Mouse (Mus musculus): ENCODE results near the gene Sergef. TPM values are rescaled to one million over a fixed set of nuclear protein-coding genes. Genes with fewer than 3 reads are reported as not detected.

Sergef gene
- polyA plus RNA-seq, 1 experiment from 2014 or later: 32.6 TPM

DNA sequence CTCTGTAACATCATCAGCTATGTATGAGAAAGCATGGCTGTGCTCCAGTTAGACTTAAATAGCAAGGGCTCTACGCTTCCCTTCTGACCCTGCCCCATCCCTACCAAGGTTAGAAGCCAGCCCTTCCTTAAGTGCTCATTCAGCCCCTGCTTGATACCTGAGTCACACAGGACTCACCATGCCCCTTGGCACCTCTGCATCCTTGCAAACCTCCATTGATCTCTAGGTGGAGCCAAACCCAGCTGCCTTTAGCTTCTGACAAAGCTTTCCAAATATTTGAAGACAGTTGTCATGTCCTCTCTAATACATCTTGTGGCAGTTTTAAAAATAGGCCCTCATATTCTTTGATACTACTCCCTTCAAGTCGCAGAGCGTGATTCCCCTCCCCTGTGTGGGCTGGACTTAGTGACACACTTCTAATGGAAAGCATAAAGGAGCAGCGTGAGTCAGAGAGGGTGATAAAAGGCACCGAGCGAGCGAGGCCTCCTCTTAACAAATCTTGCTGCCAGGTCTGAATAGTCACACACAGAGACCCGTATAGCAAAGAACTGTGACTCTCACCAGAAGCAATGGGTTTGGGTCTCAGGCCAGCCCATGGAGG, 11.1 kb downstream of the Sergef start:
- H3K4me1 ChIP-seq (replicated peaks; ENCODE audit: control insufficient read depth, insufficient read depth, low read length): no peaks in the 10 kb centered on the region
- H3K9me3 ChIP-seq (ENCODE audit: control insufficient read depth, low read length): no peaks in the 10 kb centered on the region
- no peak overlapping the region for H3K4me2 ChIP-seq (ENCODE audit: low read length)
- H3K9ac ChIP-seq (replicated peaks; ENCODE audit: low read depth, low read length): no peak overlapping the region
- no peak for ATAC-seq
- H3K27me3 ChIP-seq (replicated peaks; ENCODE audit: control insufficient read depth, insufficient read depth, low read length): no peaks in the 10 kb centered on the region
- 47% methylated on average over 8 of the region's 8 CpGs for WGBS
- H3K4me3 ChIP-seq (replicated peaks; ENCODE audit: low read length): no peak overlapping the region
- H3K27ac ChIP-seq (ENCODE audit: low read length): no peak overlapping the region
- H3K36me3 ChIP-seq (ENCODE audit: control insufficient read depth, insufficient read depth): peaks cover 5% of the 10 kb centered on the region; the same call in 1 of the 2 replicates

DNA sequence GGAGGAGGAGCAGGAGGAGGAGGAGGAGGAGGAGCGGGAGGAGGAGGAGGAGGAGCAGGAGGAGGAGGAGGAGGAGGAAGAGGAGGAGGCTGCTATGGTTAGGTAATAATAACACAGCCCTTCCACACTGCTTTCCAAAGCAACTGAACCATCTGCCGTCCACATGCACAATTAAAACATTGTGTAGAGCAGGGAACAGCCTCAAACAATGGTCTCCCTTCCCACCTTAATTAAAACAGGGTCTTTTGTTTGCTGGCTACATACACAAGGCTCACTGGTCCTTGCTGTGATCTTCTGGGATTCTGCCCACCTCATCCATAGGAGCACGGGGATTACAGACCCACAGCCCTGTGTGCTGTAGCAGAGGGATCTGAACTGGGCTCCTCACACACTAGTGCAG, 15.6 kb downstream of the Sergef start:
- H3K9ac ChIP-seq (replicated peaks; ENCODE audit: low read depth, low read length): no peak overlapping the region
- H3K4me1 ChIP-seq (replicated peaks; ENCODE audit: control insufficient read depth, insufficient read depth, low read length): no peaks in the 10 kb centered on the region
- H3K4me3 ChIP-seq (replicated peaks; ENCODE audit: low read length): no peak overlapping the region
- ATAC-seq: no peak
- no peaks in the 10 kb centered on the region for H3K9me3 ChIP-seq (ENCODE audit: control insufficient read depth, low read length)
- H3K4me2 ChIP-seq (ENCODE audit: low read length): no peak overlapping the region
- H3K36me3 ChIP-seq (ENCODE audit: control insufficient read depth, insufficient read depth): peaks cover 4% of the 10 kb centered on the region; the same call in 1 of the 2 replicates
- no peak overlapping the region for H3K27ac ChIP-seq (ENCODE audit: low read length)
- H3K27me3 ChIP-seq (replicated peaks; ENCODE audit: control insufficient read depth, insufficient read depth, low read length): no peaks in the 10 kb centered on the region
- 17% methylated on average over 2 of the region's 3 CpGs for WGBS

DNA sequence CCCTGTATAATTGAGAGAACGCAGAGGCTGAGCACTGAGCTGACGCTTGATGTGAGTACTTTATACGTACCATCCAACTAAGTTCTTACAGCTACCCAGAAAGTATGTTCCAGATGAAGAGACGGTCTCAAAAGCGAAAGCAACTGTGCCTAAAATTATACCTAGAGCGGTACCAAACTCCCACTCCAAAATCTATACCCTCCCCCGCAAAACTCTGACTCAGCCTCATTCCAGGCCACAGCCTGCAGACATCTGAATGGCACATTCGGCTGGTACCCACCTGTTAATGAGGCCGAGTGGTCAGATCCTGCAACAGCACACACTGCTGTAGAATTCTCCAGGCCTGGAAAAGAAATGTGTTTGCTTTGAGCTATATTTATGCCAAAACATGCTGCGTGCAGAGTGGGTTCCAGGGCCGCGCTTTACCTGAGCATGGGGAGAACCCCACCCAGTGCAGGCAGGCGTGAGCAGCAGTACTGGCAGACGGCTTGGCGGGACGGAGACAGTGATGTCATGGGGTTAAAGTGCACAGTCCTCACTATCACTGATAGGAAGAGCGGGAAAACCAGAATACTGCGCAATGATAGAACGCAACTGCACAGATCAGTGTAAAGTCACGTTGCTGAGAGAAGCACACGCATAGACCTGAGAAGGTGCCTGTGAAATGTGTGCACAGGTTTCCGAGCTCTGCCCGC, 21.0 kb downstream of the Sergef start:
- peaks cover 7% of the 10 kb centered on the region; the same call in 1 of the 2 replicates for H3K36me3 ChIP-seq (ENCODE audit: control insufficient read depth, insufficient read depth)
- no peak overlapping the region for H3K27ac ChIP-seq (ENCODE audit: low read length)
- WGBS: 94% methylated on average over 23 of the region's 23 CpGs
- no peaks in the 10 kb centered on the region; the same call in 1 of the 2 replicates for H3K4me1 ChIP-seq (replicated peaks; ENCODE audit: control insufficient read depth, insufficient read depth, low read length)
- ATAC-seq: no peak
- H3K4me3 ChIP-seq (replicated peaks; ENCODE audit: low read length): no peak overlapping the region
- no peaks in the 10 kb centered on the region for H3K27me3 ChIP-seq (replicated peaks; ENCODE audit: control insufficient read depth, insufficient read depth, low read length)
- H3K9ac ChIP-seq (replicated peaks; ENCODE audit: low read depth, low read length): no peak overlapping the region
- no peak overlapping the region for H3K4me2 ChIP-seq (ENCODE audit: low read length)
- no peaks in the 10 kb centered on the region for H3K9me3 ChIP-seq (ENCODE audit: control insufficient read depth, low read length)

DNA sequence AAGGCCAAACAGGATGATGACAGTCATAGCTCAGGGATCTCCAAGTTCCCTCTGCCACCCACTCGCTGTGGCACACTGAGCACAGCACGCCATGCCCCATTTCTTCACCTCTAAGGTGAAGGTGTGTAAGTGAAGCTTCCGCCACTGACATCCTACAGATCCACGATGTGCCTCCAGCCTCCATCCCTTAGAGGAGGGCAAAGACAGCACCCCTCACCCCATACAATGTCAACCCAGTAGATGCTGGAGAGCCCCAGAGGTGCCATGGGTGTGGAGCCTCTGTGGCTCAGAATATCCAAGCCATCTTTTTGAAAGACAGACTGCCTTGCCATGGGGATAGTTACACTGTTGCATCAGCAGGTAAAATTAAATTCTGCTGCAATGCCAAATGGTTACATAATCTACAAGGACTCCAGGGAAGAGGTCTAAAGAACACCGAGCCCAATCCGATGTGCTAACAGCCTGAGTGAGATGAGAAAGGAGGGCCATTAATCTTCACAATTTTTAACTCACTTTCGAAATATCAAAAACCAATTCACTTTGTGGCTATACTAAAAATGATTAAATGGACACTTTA, 23.1 kb downstream of the Sergef start:
- Histone ChIP-seq H3K4me2 (ENCODE audit: low read length) (no peak overlapping the region), H3K4me3 (replicated peaks; ENCODE audit: low read length) (no peak overlapping the region), H3K27ac (ENCODE audit: low read length) (no peak overlapping the region), H3K9ac (replicated peaks; ENCODE audit: low read depth, low read length) (no peak overlapping the region), H3K9me3 (ENCODE audit: control insufficient read depth, low read length) (no peaks in the 10 kb centered on the region), H3K27me3 (replicated peaks; ENCODE audit: control insufficient read depth, insufficient read depth, low read length) (no peaks in the 10 kb centered on the region), H3K36me3 (ENCODE audit: control insufficient read depth, insufficient read depth) (peaks cover 7% of the 10 kb centered on the region; the same call in 1 of the 2 replicates), H3K4me1 (replicated peaks; ENCODE audit: control insufficient read depth, insufficient read depth, low read length) (peaks cover 5% of the 10 kb centered on the region; the same call in 1 of the 2 replicates)
- ATAC-seq: no peak
- WGBS: 93% methylated on average over 7 of the region's 7 CpGs

DNA sequence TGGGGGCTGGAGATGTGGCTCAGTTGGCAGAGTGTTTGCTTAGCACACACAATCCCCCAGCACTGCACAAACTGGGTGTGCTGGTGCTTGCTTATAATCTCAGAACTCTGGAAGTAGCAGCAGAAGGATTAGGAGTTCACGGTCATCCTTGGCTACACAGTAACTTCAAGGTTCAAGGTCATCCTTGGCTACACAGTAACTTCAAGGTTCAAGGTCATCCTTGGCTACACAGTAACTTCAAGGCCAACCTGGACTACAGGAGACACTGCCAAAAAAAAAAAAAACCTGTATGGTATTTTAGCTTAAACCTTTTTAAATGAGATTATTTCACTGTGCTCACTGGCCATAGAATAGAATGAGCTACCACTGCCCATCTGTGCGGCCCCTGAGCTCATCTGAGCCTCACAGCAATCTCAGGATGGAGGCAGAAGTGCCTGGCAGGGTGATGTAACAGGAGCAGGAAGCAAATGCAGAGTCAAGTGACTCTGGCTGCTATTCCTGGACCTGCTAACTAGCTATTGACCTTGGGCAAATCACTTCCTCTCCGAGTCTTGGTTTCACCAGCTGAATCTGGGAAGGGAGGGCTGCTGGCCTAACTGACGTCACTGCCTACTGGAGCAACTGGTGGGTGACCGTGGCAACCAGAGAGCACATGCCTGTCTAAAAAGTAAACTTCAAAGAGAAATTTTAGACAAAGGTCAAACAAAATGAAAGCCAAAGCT, 24.2 kb downstream of the Sergef start:
- 79% methylated on average over 5 of the region's 5 CpGs for WGBS
- no peaks in the 10 kb centered on the region for H3K9me3 ChIP-seq (ENCODE audit: control insufficient read depth, low read length)
- no peak overlapping the region for H3K27ac ChIP-seq (ENCODE audit: low read length)
- H3K4me1 ChIP-seq (replicated peaks; ENCODE audit: control insufficient read depth, insufficient read depth, low read length): peaks cover 5% of the 10 kb centered on the region; the same call in 1 of the 2 replicates
- H3K4me2 ChIP-seq (ENCODE audit: low read length): no peak overlapping the region
- ATAC-seq: no peak
- H3K36me3 ChIP-seq (ENCODE audit: control insufficient read depth, insufficient read depth): peaks cover 5% of the 10 kb centered on the region; the same call in 1 of the 2 replicates
- no peaks in the 10 kb centered on the region for H3K27me3 ChIP-seq (replicated peaks; ENCODE audit: control insufficient read depth, insufficient read depth, low read length)
- H3K9ac ChIP-seq (replicated peaks; ENCODE audit: low read depth, low read length): no peak overlapping the region
- H3K4me3 ChIP-seq (replicated peaks; ENCODE audit: low read length): no peak overlapping the region

DNA sequence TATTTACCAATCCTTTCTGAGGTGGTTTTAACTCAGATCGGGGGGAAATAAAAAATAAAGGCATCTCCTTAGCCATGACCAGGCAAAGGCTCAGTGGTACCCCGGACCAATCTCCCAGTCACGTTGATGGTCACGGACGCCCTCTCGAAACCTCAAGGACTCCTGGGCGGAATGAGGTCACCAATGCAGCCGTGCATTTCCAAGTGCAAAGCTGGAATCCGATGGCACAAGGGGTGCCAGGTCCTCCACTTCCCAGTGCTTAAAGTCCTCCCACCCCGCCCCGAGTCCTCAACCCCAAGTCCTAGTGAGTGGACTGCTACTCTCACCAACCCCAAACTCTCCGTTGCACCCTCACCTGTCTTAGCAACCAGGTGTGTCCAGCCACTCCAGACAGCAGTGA, 25.3 kb downstream of the Sergef start:
- H3K9ac ChIP-seq (replicated peaks; ENCODE audit: low read depth, low read length): no peak overlapping the region
- no peak overlapping the region for H3K4me2 ChIP-seq (ENCODE audit: low read length)
- WGBS: 96% methylated on average over 12 of the region's 12 CpGs
- H3K27me3 ChIP-seq (replicated peaks; ENCODE audit: control insufficient read depth, insufficient read depth, low read length): no peaks in the 10 kb centered on the region
- H3K27ac ChIP-seq (ENCODE audit: low read length): no peak overlapping the region
- peaks cover 3% of the 10 kb centered on the region; the same call in 1 of the 2 replicates for H3K36me3 ChIP-seq (ENCODE audit: control insufficient read depth, insufficient read depth)
- no peak for ATAC-seq
- no peak overlapping the region for H3K4me3 ChIP-seq (replicated peaks; ENCODE audit: low read length)
- peaks cover 5% of the 10 kb centered on the region; the same call in 1 of the 2 replicates for H3K4me1 ChIP-seq (replicated peaks; ENCODE audit: control insufficient read depth, insufficient read depth, low read length)
- H3K9me3 ChIP-seq (ENCODE audit: control insufficient read depth, low read length): no peaks in the 10 kb centered on the region

DNA sequence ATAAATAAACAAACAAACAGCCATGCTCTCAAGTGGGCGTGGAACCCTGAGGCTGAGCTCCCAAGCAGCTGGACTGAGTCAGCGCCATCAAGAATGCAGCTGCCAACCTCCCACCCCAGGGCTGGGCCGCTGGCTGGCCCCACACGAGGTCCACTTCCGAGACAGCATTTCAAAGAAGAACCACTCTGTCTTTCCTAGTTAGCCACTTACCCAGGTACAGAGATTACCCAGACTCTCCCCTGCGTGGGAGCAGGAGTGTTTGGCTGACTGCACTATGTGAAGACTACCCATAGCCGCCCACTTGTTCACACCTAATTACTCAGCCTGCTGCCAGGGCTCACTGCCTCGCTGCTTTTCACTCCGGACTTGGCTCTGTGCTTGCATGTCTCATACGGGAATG, 26.5 kb downstream of the Sergef start:
- peak; percentile 43; the same call in 1 of the 2 replicates for ATAC-seq
- H3K4me3 ChIP-seq (replicated peaks; ENCODE audit: low read length): no peak overlapping the region
- H3K4me2 ChIP-seq (ENCODE audit: low read length): no peak overlapping the region
- H3K27me3 ChIP-seq (replicated peaks; ENCODE audit: control insufficient read depth, insufficient read depth, low read length): no peaks in the 10 kb centered on the region
- H3K9ac ChIP-seq (replicated peaks; ENCODE audit: low read depth, low read length): no peak overlapping the region
- no peaks in the 10 kb centered on the region for H3K9me3 ChIP-seq (ENCODE audit: control insufficient read depth, low read length)
- H3K27ac ChIP-seq (ENCODE audit: low read length): no peak overlapping the region
- H3K36me3 ChIP-seq (ENCODE audit: control insufficient read depth, insufficient read depth): no peaks in the 10 kb centered on the region
- WGBS: 66% methylated on average over 10 of the region's 10 CpGs
- peaks cover 5% of the 10 kb centered on the region; the same call in 1 of the 2 replicates for H3K4me1 ChIP-seq (replicated peaks; ENCODE audit: control insufficient read depth, insufficient read depth, low read length)

DNA sequence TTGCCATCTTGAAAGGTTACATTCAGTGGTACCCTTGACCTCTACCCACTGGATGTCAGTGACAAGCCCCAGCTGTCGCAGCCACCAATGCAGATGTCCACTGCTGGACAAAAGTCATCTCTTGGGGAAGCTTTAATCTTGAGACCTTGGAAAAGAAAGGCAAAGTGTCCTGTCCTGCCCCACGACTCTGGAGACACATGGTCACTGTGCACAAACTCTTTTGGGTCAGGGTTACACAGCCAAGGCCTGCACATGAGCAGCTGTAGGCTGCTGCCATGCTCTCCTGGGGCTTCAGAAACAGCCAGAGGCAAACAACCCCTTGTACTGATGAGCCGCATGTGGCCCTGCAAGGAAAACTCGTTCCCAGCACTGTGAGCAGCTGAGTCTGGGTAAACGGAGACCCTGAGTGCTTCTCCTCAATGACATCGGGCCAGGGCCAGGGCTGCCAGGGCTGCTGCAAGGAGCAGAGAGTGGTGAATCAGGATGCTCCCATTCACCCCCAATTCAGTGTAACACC, 27.1 kb downstream of the Sergef start:
- H3K27me3 ChIP-seq (replicated peaks; ENCODE audit: control insufficient read depth, insufficient read depth, low read length): no peaks in the 10 kb centered on the region
- no peaks in the 10 kb centered on the region for H3K36me3 ChIP-seq (ENCODE audit: control insufficient read depth, insufficient read depth)
- H3K9me3 ChIP-seq (ENCODE audit: control insufficient read depth, low read length): no peaks in the 10 kb centered on the region
- no peak overlapping the region for H3K4me3 ChIP-seq (replicated peaks; ENCODE audit: low read length)
- H3K27ac ChIP-seq (ENCODE audit: low read length): no peak overlapping the region
- H3K9ac ChIP-seq (replicated peaks; ENCODE audit: low read depth, low read length): no peak overlapping the region
- H3K4me1 ChIP-seq (replicated peaks; ENCODE audit: control insufficient read depth, insufficient read depth, low read length): peaks cover 6% of the 10 kb centered on the region
- ATAC-seq: no peak
- no peak overlapping the region for H3K4me2 ChIP-seq (ENCODE audit: low read length)
- 83% methylated on average over 6 of the region's 6 CpGs for WGBS

DNA sequence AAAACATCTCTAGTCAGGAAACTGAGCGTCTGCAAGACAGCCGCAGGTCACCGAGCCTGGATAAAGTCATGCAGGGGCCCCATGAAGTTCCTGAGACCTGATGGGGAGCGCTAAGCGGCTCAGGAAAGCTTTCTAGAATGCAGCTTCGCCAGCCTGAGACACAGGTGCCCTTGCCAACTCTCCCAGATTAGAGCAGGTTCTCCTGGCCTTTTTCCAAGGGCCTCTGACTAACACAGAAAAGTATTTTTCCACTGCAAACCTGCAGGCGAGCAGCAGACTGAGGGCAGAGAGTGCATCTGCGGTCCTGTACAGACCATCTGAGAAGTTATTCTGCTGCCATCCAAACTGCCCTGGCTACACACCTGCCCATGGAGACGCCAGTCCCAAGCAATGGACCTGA, 27.6 kb downstream of the Sergef start:
- H3K4me1 ChIP-seq (replicated peaks; ENCODE audit: control insufficient read depth, insufficient read depth, low read length): peaks cover 9% of the 10 kb centered on the region
- no peak overlapping the region for H3K27ac ChIP-seq (ENCODE audit: low read length)
- no peak for ATAC-seq
- H3K9ac ChIP-seq (replicated peaks; ENCODE audit: low read depth, low read length): no peak overlapping the region
- WGBS: 64% methylated on average over 9 of the region's 9 CpGs
- H3K4me2 ChIP-seq (ENCODE audit: low read length): no peak overlapping the region
- no peaks in the 10 kb centered on the region for H3K9me3 ChIP-seq (ENCODE audit: control insufficient read depth, low read length)
- no peaks in the 10 kb centered on the region for H3K27me3 ChIP-seq (replicated peaks; ENCODE audit: control insufficient read depth, insufficient read depth, low read length)
- no peaks in the 10 kb centered on the region for H3K36me3 ChIP-seq (ENCODE audit: control insufficient read depth, insufficient read depth)
- no peak overlapping the region for H3K4me3 ChIP-seq (replicated peaks; ENCODE audit: low read length)
